Mouse (Mus musculus): ENCODE measurements at regions not wholly inside any gene's neighbourhood (a gene's known extent, or its start where the extent isn't known, plus 50 kb on each side); places are given as distances from the start of the nearest gene placed in this dataset.

DNA sequence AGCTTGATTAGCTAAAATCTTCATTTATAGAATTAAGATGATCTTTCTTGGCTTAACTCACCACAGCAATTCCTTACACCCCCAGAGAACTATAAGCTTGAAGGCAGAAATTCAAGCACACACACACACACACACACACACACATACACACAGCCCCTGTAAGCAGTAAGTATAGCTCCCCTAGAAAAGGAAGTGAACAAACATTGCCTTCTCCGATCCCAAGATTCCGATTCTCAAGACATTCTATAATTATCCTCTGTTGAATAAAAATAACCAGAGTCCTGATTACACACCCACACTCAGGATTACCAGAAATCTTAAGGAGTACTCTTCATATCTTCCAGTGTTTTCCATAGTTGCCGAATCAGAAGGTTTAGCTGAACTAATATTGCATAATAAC is 70.0 kb upstream of the Stmnd1 start:
- TF ChIP-seq CTCF (IDR thresholded peaks at IDR 0.05; ENCODE audit: low read depth, low read length) (no peak), EP300 (IDR thresholded peaks at IDR 0.05; ENCODE audit: insufficient read depth, low read depth, low read length) (no peak)

Measured in ES-Bruce4 (cell line).